Mouse (Mus musculus) retina, embryonic 14.5 days (tissue): ENCODE data around the gene Tinf2.
A peak's percentile ranks its signal among the peaks of the same experiment; 100 is the strongest.

Experiments
- DNase-seq: peaks from one replicate; pipeline ENCODE4 v3.0.0-alpha.2; 2015; ENCODE audit warnings: low spot score

Gene Tinf2

GRCm38 (mm10) chr14:55702761-55703160 is 21.1 kb upstream of the Tinf2 start:
- DNase-seq: no peak

GRCm38 (mm10) chr14:55701131-55701530 is 19.5 kb upstream of the Tinf2 start:
- no peak for DNase-seq

GRCm38 (mm10) chr14:55697226-55697625 is 15.6 kb upstream of the Tinf2 start:
- DNase-seq: no peak

GRCm38 (mm10) chr14:55689433-55689832 is 7.8 kb upstream of the Tinf2 start:
- DNase-seq: no peak

GRCm38 (mm10) chr14:55682118-55682493 is 486 bp upstream of the Tinf2 start:
- no peak for DNase-seq

- DNase-seq: no peak
Measured at GRCm38 (mm10) chr14:55677615-55678014, 4.0 kb downstream of the Tinf2 start.

- no peak for DNase-seq
Measured at GRCm38 (mm10) chr14:55672741-55673060, 8.9 kb downstream of the Tinf2 start.

GRCm38 (mm10) chr14:55671833-55672740 is 9.5 kb downstream of the Tinf2 start, which contains the start of the genes Gmpr2 and Nedd8:
Gene Gmpr2 (plus strand): TSS chr14:55671941.
Gene Nedd8 (minus strand): TSS chr14:55672124.
- DNase-seq: peak; percentile 93

GRCm38 (mm10) chr14:55671486-55671832 is 10.2 kb downstream of the Tinf2 start:
- DNase-seq: no peak

- no peak for DNase-seq
Measured at GRCm38 (mm10) chr14:55660636-55661035, 21.0 kb downstream of the Tinf2 start.

- peak; percentile 91 for DNase-seq
Measured at GRCm38 (mm10) chr14:55659960-55660573, 21.6 kb downstream of the Tinf2 start, which contains the start of gene Mdp1. Gene Mdp1 (minus strand): TSS chr14:55660508.

GRCm38 (mm10) chr14:55658011-55658410 is 23.6 kb downstream of the Tinf2 start:
- no peak for DNase-seq

GRCm38 (mm10) chr14:55656935-55657334 is 24.7 kb downstream of the Tinf2 start:
- DNase-seq: no peak

GRCm38 (mm10) chr14:55651528-55651927 is 30.1 kb downstream of the Tinf2 start:
- no peak for DNase-seq

GRCm38 (mm10) chr14:55649884-55650283 is 31.7 kb downstream of the Tinf2 start, which contains the start of gene Tssk4:
Gene Tssk4 (plus strand): TSS chr14:55650184.
- no peak for DNase-seq

- no peak for DNase-seq
Measured at GRCm38 (mm10) chr14:55644261-55644888, 37.2 kb downstream of the Tinf2 start.

GRCm38 (mm10) chr14:55643060-55643907 is 38.3 kb downstream of the Tinf2 start, which contains the start of gene Tm9sf1:
Gene Tm9sf1 (minus strand): TSS chr14:55643806.
- DNase-seq: peak; percentile 79

GRCm38 (mm10) chr14:55642679-55643059 is 39.0 kb downstream of the Tinf2 start:
- no peak for DNase-seq

GRCm38 (mm10) chr14:55641291-55641690 is 40.3 kb downstream of the Tinf2 start:
- DNase-seq: no peak

GRCm38 (mm10) chr14:55640816-55641215 is 40.8 kb downstream of the Tinf2 start:
- no peak for DNase-seq

GRCm38 (mm10) chr14:55637795-55638194 is 43.8 kb downstream of the Tinf2 start, which contains the start of gene Gm49378:
Gene Gm49378 (minus strand): TSS chr14:55637895.
- no peak for DNase-seq

- peak; percentile 91 for DNase-seq
Measured at GRCm38 (mm10) chr14:55635523-55636007, 46.1 kb downstream of the Tinf2 start, which contains the start of gene Ipo4. Gene Ipo4 (minus strand): TSS chr14:55635957.
